Mouse (Mus musculus): Measurements from ENCODE around the gene Ndufs3. TPM values are rescaled to one million over a fixed set of nuclear protein-coding genes. Genes with fewer than 3 reads are reported as not detected.

Ndufs3 gene
- 9.7 and 11.4 TPM in 2 replicates for polyA plus RNA-seq (2012)

DNA sequence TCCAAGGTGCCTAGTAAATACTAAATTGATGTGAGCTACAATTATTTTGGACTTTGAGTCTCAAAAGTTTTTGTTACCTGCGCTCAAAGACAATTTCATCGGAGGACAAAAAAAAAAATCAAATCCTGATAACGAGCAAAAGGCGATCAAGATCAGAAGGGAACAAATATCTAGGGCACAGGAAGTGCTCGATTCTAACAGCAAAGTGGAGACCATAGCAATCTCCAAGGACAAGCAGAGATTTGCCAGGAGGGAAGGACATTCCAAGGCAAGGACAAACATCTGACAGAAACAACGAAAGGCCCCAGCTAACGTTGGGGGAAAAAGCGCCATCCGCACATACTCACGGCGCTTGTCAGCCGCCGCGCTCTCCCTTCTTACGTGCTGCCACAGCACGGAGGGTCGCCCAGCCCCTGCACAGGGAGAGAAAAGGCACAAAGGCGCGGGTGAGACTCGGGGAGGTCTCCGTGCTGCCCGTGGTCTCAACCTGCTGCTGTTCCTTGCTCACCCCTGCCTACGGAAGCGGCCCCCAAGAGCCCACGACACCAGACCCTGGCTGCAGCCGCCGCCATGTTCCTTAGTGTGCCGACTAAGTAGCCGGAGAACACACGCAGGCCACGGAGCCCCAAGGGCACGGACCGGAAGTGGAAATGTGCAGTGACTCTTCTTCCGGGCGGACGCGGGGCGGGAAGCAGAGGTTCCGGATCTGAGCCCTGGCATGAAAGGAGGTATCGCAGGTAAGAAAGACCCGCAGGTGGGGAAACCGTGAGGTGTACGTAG lies at the start of gene Ndufs3, which contains the start of gene Kbtbd4:
TSS of gene Ndufs3 (minus strand) at position 752 of the 780 bp plus-strand sequence.
TSS of gene Kbtbd4 (plus strand) at position 665 of the 780 bp plus-strand sequence.
- H3K36me3 ChIP-seq (ENCODE audit: control insufficient read depth): peaks cover 72% of the 10 kb centered on the region

DNA sequence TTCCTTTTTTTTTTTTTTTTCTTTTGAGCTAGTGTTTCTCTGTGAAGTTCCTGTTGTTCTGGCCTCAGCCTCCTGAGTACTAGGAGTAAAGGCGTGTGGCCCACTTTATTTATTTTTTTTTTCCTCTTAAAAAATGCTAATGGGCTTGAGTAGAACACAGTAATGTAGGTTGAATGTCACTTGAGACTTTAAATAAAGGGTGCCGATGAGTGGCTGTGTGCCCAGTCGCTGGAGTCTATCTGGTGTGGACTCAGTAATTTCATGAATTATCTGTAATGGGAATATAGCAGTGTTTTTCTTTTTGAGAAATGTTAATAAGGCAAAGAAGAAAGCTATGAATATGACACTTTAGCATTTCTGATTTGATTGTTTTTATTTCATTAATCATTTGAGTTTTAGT lies 48.8 kb upstream of the Ndufs3 start:
- Histone ChIP-seq H3K4me1 (ENCODE audit: control insufficient read depth) (peaks cover 36% of the 10 kb centered on the region), H3K36me3 (ENCODE audit: control insufficient read depth) (peaks cover 53% of the 10 kb centered on the region), H3K4me3 (replicated peaks) (no peak overlapping the region), H3K9me3 (ENCODE audit: control insufficient read depth, low read length) (no peaks in the 10 kb centered on the region), H3K27me3 (ENCODE audit: control insufficient read depth) (no peaks in the 10 kb centered on the region)
- no peak for TF ChIP-seq GATA1 (IDR thresholded peaks at IDR 0.05; ENCODE audit: low read length)
- no peak for TF ChIP-seq TAL1 (IDR thresholded peaks at IDR 0.05; ENCODE audit: low read length)

More for the DNA sequence above, at the start of gene Ndufs3, which contains the start of gene Kbtbd4:
- H3K9me3 ChIP-seq (ENCODE audit: control insufficient read depth, low read length): no peaks in the 10 kb centered on the region
- H3K27me3 ChIP-seq (ENCODE audit: control insufficient read depth): no peaks in the 10 kb centered on the region
- peak within 1 kb of the TSS; percentile 94 for H3K4me3 ChIP-seq (replicated peaks)
- H3K4me1 ChIP-seq (ENCODE audit: control insufficient read depth): peaks cover 55% of the 10 kb centered on the region
- TF ChIP-seq TAL1 (IDR thresholded peaks at IDR 0.05; ENCODE audit: low read length) (no peak), GATA1 (IDR thresholded peaks at IDR 0.05; ENCODE audit: low read length) (peak; percentile 26; the same call in 1 of the 2 replicates)

DNA sequence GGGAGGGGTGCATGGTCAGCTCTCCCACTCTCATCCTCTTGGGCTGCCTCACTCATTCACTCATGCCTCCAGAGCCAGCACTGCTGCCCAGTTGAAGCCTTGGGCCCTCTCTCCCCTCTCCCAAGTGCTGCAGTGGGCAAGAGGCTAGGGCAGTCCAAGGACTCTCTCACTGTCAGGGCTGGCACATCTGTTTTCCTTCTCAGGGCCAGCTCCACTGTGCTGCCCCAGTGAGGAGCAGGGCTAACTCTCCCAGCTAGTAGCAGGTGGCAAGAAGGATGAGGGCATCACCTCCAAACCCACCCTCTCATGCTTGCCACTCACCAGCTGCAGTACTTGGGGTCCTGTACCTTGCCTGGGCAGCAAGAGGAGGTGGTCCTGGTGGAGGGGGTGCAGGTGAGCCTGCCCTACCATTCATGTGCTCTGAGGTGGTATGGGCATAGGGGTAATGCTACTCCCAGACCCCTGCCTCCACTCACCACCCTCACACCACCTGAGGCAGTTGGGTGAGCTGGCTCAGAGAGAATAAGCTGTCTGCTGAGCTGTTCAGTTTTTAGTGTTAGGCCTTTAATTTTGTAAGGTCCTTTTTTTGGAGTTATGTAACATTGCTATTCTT lies 46.1 kb upstream of the Ndufs3 start:
- Histone ChIP-seq H3K9me3 (ENCODE audit: control insufficient read depth, low read length) (no peaks in the 10 kb centered on the region), H3K4me1 (ENCODE audit: control insufficient read depth) (peaks cover 44% of the 10 kb centered on the region), H3K36me3 (ENCODE audit: control insufficient read depth) (peaks cover 56% of the 10 kb centered on the region), H3K27me3 (ENCODE audit: control insufficient read depth) (no peaks in the 10 kb centered on the region), H3K4me3 (replicated peaks) (no peak overlapping the region)
- TF ChIP-seq GATA1 (IDR thresholded peaks at IDR 0.05; ENCODE audit: low read length) (no peak), TAL1 (IDR thresholded peaks at IDR 0.05; ENCODE audit: low read length) (no peak)

DNA sequence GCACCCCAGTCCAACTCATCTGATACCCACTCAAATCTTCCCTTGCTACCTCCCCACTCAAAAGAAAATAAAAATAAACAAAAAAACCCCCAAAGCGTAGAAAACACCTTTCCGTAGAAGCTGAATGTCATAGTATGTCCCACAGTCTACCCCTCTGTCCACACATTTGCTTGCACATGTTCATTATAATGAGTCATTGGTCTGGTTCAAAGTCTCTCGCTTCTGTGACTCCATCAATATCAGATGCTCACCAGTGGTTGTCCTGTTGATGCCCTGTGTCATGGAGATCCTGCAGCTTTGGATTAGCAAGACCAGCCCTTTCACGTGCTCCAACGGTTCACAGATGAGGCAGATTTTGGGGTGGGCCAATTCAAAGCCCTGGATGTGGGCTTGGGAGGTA lies 45.5 kb upstream of the Ndufs3 start:
- Histone ChIP-seq H3K36me3 (ENCODE audit: control insufficient read depth) (peaks cover 55% of the 10 kb centered on the region), H3K9me3 (ENCODE audit: control insufficient read depth, low read length) (no peaks in the 10 kb centered on the region), H3K27me3 (ENCODE audit: control insufficient read depth) (no peaks in the 10 kb centered on the region), H3K4me1 (ENCODE audit: control insufficient read depth) (peaks cover 45% of the 10 kb centered on the region), H3K4me3 (replicated peaks) (no peak overlapping the region)
- no peak for TF ChIP-seq GATA1 (IDR thresholded peaks at IDR 0.05; ENCODE audit: low read length)
- TF ChIP-seq TAL1 (IDR thresholded peaks at IDR 0.05; ENCODE audit: low read length): no peak

DNA sequence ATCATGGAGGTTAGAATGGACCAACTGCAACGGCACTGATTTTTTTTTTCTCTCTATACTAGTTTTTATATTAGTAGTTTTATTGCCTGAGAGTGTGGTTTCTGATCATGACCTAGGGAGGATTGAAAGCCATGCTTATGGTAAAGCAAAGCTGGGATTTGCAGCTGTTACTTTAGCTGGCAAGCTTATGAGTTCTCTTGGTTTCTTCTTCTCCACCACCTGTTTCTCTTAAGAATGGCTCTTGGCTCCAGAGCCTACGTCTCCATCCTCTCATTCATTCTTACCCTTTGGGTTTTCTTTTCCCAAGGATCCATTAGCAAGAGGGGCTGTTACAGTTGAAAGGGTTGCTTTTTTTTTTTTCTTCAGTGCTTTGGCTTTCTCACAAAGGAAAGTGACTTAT lies 37.1 kb upstream of the Ndufs3 start:
- TF ChIP-seq GATA1 (IDR thresholded peaks at IDR 0.05; ENCODE audit: low read length) (no peak), TAL1 (IDR thresholded peaks at IDR 0.05; ENCODE audit: low read length) (no peak)
- H3K4me3 ChIP-seq (replicated peaks): peak overlapping the region; percentile 99
- peaks cover 41% of the 10 kb centered on the region for H3K36me3 ChIP-seq (ENCODE audit: control insufficient read depth)
- no peaks in the 10 kb centered on the region for H3K27me3 ChIP-seq (ENCODE audit: control insufficient read depth)
- no peaks in the 10 kb centered on the region for H3K9me3 ChIP-seq (ENCODE audit: control insufficient read depth, low read length)
- peaks cover 53% of the 10 kb centered on the region for H3K4me1 ChIP-seq (ENCODE audit: control insufficient read depth)

DNA sequence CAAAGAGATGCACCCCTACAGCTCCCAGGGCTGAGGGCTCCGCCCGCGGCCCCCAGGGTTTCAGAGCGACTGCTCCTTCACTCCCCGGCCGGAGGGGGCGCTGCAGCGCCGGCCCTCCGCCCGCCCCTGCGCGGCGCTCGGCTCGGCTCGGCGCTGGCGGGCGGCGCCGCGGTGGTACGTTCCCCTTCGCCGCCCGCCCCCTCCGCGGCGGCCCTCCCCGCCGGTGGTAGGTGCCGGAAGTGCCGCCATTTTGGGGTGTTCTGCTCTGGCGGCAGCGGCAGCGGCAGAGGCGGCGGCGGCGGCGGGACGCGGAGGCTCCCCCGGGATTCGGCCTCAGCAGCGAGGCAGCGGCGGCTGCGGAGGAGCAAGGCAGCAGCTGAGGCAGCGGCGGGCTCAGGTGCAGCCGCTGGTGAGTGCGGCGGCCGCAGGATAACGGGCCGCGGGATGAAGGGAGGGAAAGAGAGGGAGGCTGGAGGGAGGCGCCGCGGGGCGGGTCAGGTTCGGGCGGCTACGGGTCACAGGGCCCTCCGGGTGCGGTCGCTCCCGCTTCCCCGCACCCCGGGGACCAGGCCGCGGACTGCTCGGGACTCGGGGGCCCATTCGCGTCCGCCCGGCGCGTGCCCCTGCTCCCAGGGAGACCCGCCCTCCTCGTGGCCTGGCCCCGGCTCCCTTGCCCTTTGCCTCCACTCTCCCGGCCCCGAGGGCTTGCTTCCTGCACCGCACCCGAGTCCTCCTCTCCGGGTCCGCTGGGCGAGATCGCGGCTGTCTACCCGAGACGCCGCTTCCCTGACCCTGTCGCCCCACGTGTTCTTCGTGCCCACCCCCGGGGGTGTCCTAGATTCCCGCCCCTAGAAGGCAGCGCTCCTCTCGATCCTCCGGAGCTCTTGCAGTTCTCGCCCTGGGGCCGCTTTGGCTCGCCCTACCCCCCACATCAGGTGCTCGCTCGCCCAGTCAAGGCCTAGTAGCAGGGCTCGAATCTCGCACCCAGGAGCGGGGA lies 35.9 kb upstream of the Ndufs3 start, which contains the start of gene Celf1:
TSS of gene Celf1 (plus strand) at position 150 of the 997 bp plus-strand sequence.
- H3K9me3 ChIP-seq (ENCODE audit: control insufficient read depth, low read length): no peaks in the 10 kb centered on the region
- H3K4me1 ChIP-seq (ENCODE audit: control insufficient read depth): peaks cover 52% of the 10 kb centered on the region
- H3K4me3 ChIP-seq (replicated peaks): peak within 1 kb of the TSS; percentile 99
- H3K36me3 ChIP-seq (ENCODE audit: control insufficient read depth): peaks cover 35% of the 10 kb centered on the region
- peaks cover 2% of the 10 kb centered on the region; the same call in 1 of the 2 replicates for H3K27me3 ChIP-seq (ENCODE audit: control insufficient read depth)
- TF ChIP-seq TAL1 (IDR thresholded peaks at IDR 0.05; ENCODE audit: low read length) (no peak), GATA1 (IDR thresholded peaks at IDR 0.05; ENCODE audit: low read length) (no peak)

DNA sequence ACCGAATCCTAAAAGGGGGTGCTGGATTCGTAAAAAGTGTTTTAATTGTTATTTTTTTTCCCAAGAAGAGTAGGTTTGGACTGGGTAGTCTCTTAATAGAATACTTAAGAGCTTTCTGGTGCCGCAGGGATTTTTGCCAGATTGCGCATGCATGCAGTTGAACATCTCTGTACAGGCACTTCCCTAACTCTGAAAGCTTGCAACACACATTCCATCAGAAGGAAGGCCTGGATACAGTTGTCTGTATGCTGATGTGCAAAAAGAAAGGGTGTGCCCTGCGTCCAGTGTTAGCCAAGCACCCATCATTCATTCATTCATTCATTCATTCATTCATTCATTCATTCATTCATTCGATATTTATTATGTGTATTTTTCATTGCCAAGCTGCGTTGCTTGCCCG lies 35.1 kb upstream of the Ndufs3 start:
- peaks cover 30% of the 10 kb centered on the region for H3K36me3 ChIP-seq (ENCODE audit: control insufficient read depth)
- peaks cover 6% of the 10 kb centered on the region for H3K27me3 ChIP-seq (ENCODE audit: control insufficient read depth)
- H3K9me3 ChIP-seq (ENCODE audit: control insufficient read depth, low read length): no peaks in the 10 kb centered on the region
- H3K4me3 ChIP-seq (replicated peaks): peak overlapping the region; percentile 99
- H3K4me1 ChIP-seq (ENCODE audit: control insufficient read depth): peaks cover 45% of the 10 kb centered on the region
- TF ChIP-seq GATA1 (IDR thresholded peaks at IDR 0.05; ENCODE audit: low read length) (no peak), TAL1 (IDR thresholded peaks at IDR 0.05; ENCODE audit: low read length) (no peak)

DNA sequence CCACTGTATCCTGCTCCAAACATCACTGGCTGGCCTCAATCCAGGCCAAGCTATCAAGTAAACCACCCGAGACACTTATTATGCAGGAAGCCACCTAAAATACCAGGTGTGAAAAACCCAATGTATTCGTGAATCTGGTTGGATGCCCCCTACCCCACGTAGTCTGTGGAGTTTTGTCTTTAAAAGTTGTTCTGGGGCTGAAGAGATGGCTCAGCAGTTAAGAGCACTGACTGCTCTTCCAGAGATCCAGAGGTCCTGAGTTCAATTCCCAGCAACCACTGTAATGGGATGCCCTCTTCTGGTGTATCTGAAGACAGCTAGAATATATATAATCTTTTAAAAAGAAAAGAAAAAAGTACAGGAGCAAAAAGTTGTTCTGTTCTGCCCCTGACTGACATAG lies 33.7 kb upstream of the Ndufs3 start:
- Histone ChIP-seq H3K4me3 (replicated peaks) (no peak overlapping the region), H3K9me3 (ENCODE audit: control insufficient read depth, low read length) (no peaks in the 10 kb centered on the region), H3K4me1 (ENCODE audit: control insufficient read depth) (peaks cover 36% of the 10 kb centered on the region), H3K36me3 (ENCODE audit: control insufficient read depth) (peaks cover 17% of the 10 kb centered on the region), H3K27me3 (ENCODE audit: control insufficient read depth) (peaks cover 8% of the 10 kb centered on the region)
- TF ChIP-seq GATA1 (IDR thresholded peaks at IDR 0.05; ENCODE audit: low read length) (no peak), TAL1 (IDR thresholded peaks at IDR 0.05; ENCODE audit: low read length) (no peak)

Data from erythroblast, embryonic 14.5 days (primary cell).